In the genomic region with DNA sequence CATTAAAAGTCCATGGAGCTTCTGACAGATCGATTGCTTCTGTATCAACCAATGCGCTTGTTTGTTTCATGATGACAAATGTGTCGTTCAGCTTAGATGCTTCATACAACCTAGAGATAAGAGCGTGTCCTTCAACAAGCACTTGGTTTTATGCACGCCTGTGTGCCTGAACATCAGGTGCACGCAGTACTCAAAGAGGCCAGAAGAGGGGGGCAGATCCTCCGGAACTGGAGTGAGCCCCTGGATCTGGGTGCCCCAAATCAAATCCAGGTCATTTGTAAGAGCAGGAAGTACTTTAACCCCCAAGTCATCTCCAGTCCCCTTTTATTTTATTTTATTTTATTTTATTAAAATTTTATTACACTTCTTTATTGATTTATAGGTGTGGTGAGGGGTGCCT, we compare ENCODE assay signal across 8 mouse cellular contexts.
DNase-seq lines count a peak whose midpoint lies in the region; ATAC-seq and TF ChIP-seq lines count a peak whose summit lies in the region.

No protein-coding gene starts in this region.

- TF ChIP-seq POLR2A in cortical plate, adult 2 months (IDR thresholded peaks at IDR 0.05; ENCODE audit: extremely low read depth, insufficient read depth, low read length) = no peak

- no peak overlapping the region for H3K4me2 ChIP-seq in hindbrain, postnatal 0 days (ENCODE audit: low read depth, low read length)
- H3K4me2 ChIP-seq in hindbrain, embryonic 16.5 days (ENCODE audit: low read length) = no peak overlapping the region

- no peaks in the 10 kb centered on the region for H3K27me3 ChIP-seq in hindbrain, postnatal 0 days (ENCODE audit: insufficient read depth, low read length)
- no peaks in the 10 kb centered on the region for H3K27me3 ChIP-seq in hindbrain, embryonic 16.5 days (replicated peaks; ENCODE audit: control insufficient read depth, insufficient read depth, low read length)

- no peak for ATAC-seq in hindbrain, postnatal 0 days
- no peak for ATAC-seq in hindbrain, embryonic 16.5 days

- WGBS in hindbrain, postnatal 0 days = 76% methylated on average over 7 of the region's 7 CpGs
- WGBS in hindbrain, embryonic 16.5 days = 74% methylated on average over 7 of the region's 7 CpGs

- H3K4me1 ChIP-seq in hindbrain, postnatal 0 days (ENCODE audit: insufficient read depth, low read length) = no peaks in the 10 kb centered on the region
- no peaks in the 10 kb centered on the region for H3K4me1 ChIP-seq in hindbrain, embryonic 16.5 days (ENCODE audit: control insufficient read depth, insufficient read depth, low read depth, low read length)
- H3K4me1 ChIP-seq in cortical plate, adult 2 months (ENCODE audit: control insufficient read depth, insufficient read depth, low read length) = no peaks in the 10 kb centered on the region

- no peak overlapping the region for H3K27ac ChIP-seq in hindbrain, postnatal 0 days
- no peak overlapping the region for H3K27ac ChIP-seq in hindbrain, embryonic 16.5 days (ENCODE audit: low read depth, low read length)
- H3K27ac ChIP-seq in cortical plate, adult 2 months (ENCODE audit: insufficient read depth, low read length) = no peak overlapping the region

- DNase-seq in hindbrain, postnatal 0 days (ENCODE audit: low spot score) = no peak
- peak; percentile 31 for DNase-seq in right cerebral cortex, postnatal 4 days
- no peak for DNase-seq in right cerebral cortex, postnatal 25 days
- DNase-seq in thymus, postnatal 14 days = peak; percentile 7
- no peak for DNase-seq in urinary bladder, postnatal 4 days (ENCODE audit: low spot score in 2 of 2)
- no peak for DNase-seq in right cerebral cortex, adult 2 months (ENCODE audit: low spot score in 2 of 2)

- peak; percentile 47 for TF ChIP-seq CTCF in hindbrain, postnatal 0 days (IDR thresholded peaks at IDR 0.05; ENCODE audit: low read depth)
- 0 out of 2 replicates have a peak, but pooled peaks have one; percentile 23 for TF ChIP-seq CTCF in cortical plate, adult 2 months (IDR thresholded peaks at IDR 0.05; ENCODE audit: extremely low read depth, insufficient read depth, low read length)

- H3K4me3 ChIP-seq in hindbrain, postnatal 0 days (ENCODE audit: low read length) = no peak overlapping the region
- H3K4me3 ChIP-seq in hindbrain, embryonic 16.5 days (ENCODE audit: low read length) = no peak overlapping the region
- H3K4me3 ChIP-seq in cortical plate, adult 2 months (ENCODE audit: insufficient read depth, low read length) = no peak overlapping the region

- H3K9me3 ChIP-seq in hindbrain, postnatal 0 days (ENCODE audit: low read length) = no peaks in the 10 kb centered on the region
- H3K9me3 ChIP-seq in hindbrain, embryonic 16.5 days (ENCODE audit: control insufficient read depth, low read length) = no peaks in the 10 kb centered on the region

- no peaks in the 10 kb centered on the region for H3K36me3 ChIP-seq in hindbrain, postnatal 0 days (ENCODE audit: insufficient read depth, low read length)
- no peaks in the 10 kb centered on the region for H3K36me3 ChIP-seq in hindbrain, embryonic 16.5 days (ENCODE audit: control insufficient read depth, insufficient read depth, low read length)

- H3K9ac ChIP-seq in hindbrain, postnatal 0 days (replicated peaks; ENCODE audit: low read length) = no peak overlapping the region
- no peak overlapping the region for H3K9ac ChIP-seq in hindbrain, embryonic 16.5 days (ENCODE audit: low read depth, low read length)

Comparison
In these comparisons a context has a peak if more than half of its experiments do, and no peak if none do; other contexts are left out.
1. DNase-seq: peak in right cerebral cortex, postnatal 4 days (single experiment) and thymus, postnatal 14 days (single experiment); none in hindbrain, postnatal 0 days (single experiment), right cerebral cortex, postnatal 25 days (single experiment), urinary bladder, postnatal 4 days (0 of 2) and right cerebral cortex, adult 2 months (0 of 2).